Mouse (Mus musculus): ENCODE data around the gene Cmtm4. TPM values are rescaled to one million over a fixed set of nuclear protein-coding genes. Genes with fewer than 3 reads are reported as not detected.

The Cmtm4 gene
- polyA plus RNA-seq, 1 experiment from 2014 or later = 3.6 TPM

DNA sequence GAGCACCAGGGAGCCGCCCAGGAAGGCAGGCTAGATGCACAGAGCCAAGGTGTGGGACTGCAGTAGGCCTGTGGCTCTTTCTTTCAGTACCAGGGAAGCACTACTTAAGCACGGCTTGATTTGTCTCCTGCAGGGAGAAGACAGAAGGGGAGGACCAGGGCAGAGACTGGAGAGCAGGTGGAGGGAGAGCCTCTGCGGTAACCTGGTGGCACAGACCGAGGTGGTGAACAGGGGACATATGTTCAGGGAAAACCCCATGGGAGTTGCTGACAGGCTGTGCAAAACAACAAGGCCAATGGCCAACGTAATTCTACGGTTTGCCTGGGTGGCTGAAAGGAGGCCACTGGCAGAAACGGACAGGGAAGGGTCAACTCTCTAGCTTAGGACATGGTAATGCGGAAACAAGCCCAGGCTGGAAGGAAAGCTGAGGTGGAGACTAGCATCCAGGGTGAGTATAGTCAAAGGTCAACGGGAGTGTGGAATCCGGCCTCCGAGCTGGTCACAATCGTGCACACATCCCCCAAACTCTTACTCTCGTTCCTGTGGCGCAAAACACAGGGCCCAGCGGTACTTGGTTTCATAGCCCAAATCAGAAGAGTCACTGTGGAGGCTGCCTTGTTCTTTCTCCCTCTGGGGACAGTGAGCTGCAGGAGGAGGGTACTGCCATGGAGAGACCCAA lies 35.7 kb downstream of the Cmtm4 start:
- no peak for ATAC-seq (ENCODE audit: low FRiP score, low TSS enrichment)

DNA sequence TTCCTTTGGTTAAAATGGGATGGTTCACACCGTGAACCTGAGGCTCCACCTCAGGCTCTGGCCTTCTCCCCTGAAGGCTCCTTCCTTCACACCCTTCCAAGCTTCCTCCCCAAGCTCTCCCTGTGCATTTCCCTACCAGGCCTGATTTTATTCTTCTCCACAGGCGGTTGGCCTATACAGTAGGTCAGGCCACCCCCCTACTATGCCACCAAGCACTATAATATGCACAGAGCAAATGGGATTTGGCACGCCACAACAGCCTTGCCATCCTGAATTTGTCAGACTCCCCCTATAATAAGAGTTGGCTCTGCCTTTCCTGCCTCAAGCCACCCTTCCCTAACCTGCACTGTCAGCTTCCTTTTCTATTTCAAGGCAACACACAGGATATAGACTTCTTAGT lies 37.0 kb downstream of the Cmtm4 start:
- Histone ChIP-seq H3K4me3 (replicated peaks; ENCODE audit: low read depth, low read length) (no peak overlapping the region), H3K27me3 (ENCODE audit: control insufficient read depth, insufficient read depth, low read length) (no peaks in the 10 kb centered on the region), H3K9me3 (ENCODE audit: control insufficient read depth, low read length) (no peaks in the 10 kb centered on the region), H3K36me3 (ENCODE audit: control insufficient read depth, insufficient read depth, low read length) (peaks cover 15% of the 10 kb centered on the region; the same call in 1 of the 2 replicates), H3K27ac (replicated peaks; ENCODE audit: low read depth, low read length) (no peak overlapping the region), H3K4me2 (ENCODE audit: low read length) (no peak overlapping the region), H3K4me1 (ENCODE audit: control insufficient read depth, insufficient read depth, low read length) (0 out of 2 replicates have a peak, but pooled peaks cover 3% of the 10 kb centered on the region), H3K9ac (replicated peaks; ENCODE audit: low read length) (no peak overlapping the region)
- no peak for ATAC-seq (ENCODE audit: low FRiP score, low TSS enrichment)
- no peak for DNase-seq
- WGBS = 52% methylated on average over 3 of the region's 3 CpGs

More for the DNA sequence above, 35.7 kb downstream of the Cmtm4 start:
- H3K9me3 ChIP-seq (ENCODE audit: control insufficient read depth, low read length) = no peaks in the 10 kb centered on the region
- H3K36me3 ChIP-seq (ENCODE audit: control insufficient read depth, insufficient read depth, low read length) = peaks cover 9% of the 10 kb centered on the region; the same call in 1 of the 2 replicates
- no peak overlapping the region for H3K27ac ChIP-seq (replicated peaks; ENCODE audit: low read depth, low read length)
- H3K27me3 ChIP-seq (ENCODE audit: control insufficient read depth, insufficient read depth, low read length) = no peaks in the 10 kb centered on the region
- H3K9ac ChIP-seq (replicated peaks; ENCODE audit: low read length) = no peak overlapping the region
- H3K4me2 ChIP-seq (ENCODE audit: low read length) = no peak overlapping the region
- 0 out of 2 replicates have a peak, but pooled peaks cover 3% of the 10 kb centered on the region for H3K4me1 ChIP-seq (ENCODE audit: control insufficient read depth, insufficient read depth, low read length)
- 65% methylated on average over 15 of the region's 15 CpGs for WGBS
- no peak overlapping the region for H3K4me3 ChIP-seq (replicated peaks; ENCODE audit: low read depth, low read length)
- DNase-seq = no peak

DNA sequence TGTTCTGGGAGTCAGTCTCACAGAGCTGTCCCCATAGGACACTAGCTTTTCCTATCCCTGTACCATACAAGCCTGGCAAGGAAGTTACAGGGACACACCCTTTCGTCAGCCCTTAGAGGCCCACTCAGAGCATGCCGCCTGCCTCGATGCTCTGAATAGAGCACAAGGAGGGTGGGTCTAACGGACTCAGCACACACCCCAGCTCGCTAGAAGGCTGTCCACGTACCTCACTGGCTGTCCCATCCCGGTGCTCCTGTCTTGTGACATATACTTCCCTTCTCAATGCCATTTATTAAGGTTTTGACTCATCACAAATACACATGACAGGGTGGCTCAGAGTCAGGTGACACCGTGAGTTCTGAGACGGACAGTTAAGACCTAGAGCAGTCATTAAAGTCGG lies 41.1 kb downstream of the Cmtm4 start:
- Histone ChIP-seq H3K4me3 (replicated peaks; ENCODE audit: low read depth, low read length) (no peak overlapping the region), H3K27me3 (ENCODE audit: control insufficient read depth, insufficient read depth, low read length) (no peaks in the 10 kb centered on the region), H3K27ac (replicated peaks; ENCODE audit: low read depth, low read length) (no peak overlapping the region), H3K4me2 (ENCODE audit: low read length) (no peak overlapping the region), H3K4me1 (ENCODE audit: control insufficient read depth, insufficient read depth, low read length) (0 out of 2 replicates have a peak, but pooled peaks cover 1% of the 10 kb centered on the region), H3K36me3 (ENCODE audit: control insufficient read depth, insufficient read depth, low read length) (peaks cover 15% of the 10 kb centered on the region; the same call in 1 of the 2 replicates), H3K9me3 (ENCODE audit: control insufficient read depth, low read length) (no peaks in the 10 kb centered on the region), H3K9ac (replicated peaks; ENCODE audit: low read length) (no peak overlapping the region)
- whole genome bisulfite sequencing = 94% methylated on average over 10 of the region's 10 CpGs
- DNase-seq (no peak), ATAC-seq (ENCODE audit: low FRiP score, low TSS enrichment) (no peak)

DNA sequence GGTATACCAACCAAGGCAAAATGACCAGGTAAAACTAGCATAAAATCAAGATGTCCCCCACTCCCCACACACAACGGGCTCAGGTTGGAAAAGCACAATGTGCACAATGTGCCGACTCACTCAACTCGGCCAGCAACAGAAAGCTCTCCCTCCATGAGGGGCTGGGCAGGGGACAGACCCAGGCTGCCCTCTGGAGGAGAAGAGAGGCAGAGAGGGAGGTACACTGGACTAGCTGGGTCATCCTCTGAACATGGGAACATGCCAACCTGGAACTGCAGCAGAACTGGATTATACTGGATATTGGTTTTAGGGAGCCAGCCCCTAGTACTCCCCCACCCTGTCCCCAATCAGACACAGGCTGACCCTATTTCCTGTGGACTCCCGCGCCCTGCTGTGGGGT lies 42.4 kb downstream of the Cmtm4 start:
- ATAC-seq (ENCODE audit: low FRiP score, low TSS enrichment) (peak; percentile 37; the same call in 1 of the 2 replicates), DNase-seq (no peak)

DNA sequence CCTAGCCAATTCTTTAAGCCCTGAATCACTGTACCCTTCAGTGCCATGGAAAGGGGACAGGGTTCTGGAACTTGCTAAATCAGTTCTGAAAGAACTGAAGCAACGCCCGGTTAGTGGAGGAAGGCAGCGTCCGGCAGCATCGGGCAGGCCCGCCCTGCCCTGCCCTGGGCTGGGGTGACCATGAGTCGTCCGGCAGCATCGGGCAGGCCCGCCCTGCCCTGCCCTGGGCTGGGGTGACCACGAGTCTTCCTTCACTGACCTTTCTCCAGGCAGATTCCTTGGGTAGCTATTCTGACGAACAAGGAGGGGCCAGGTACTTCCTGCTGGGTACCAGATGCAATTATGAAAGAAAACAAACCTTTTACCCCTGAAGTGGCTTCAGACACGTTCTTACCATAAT lies 45.6 kb downstream of the Cmtm4 start:
- Histone ChIP-seq H3K4me2 (ENCODE audit: low read length) (no peak overlapping the region), H3K36me3 (ENCODE audit: control insufficient read depth, insufficient read depth, low read length) (peaks cover 7% of the 10 kb centered on the region; the same call in 1 of the 2 replicates), H3K27me3 (ENCODE audit: control insufficient read depth, insufficient read depth, low read length) (no peaks in the 10 kb centered on the region), H3K27ac (replicated peaks; ENCODE audit: low read depth, low read length) (no peak overlapping the region), H3K4me3 (replicated peaks; ENCODE audit: low read depth, low read length) (no peak overlapping the region), H3K9ac (replicated peaks; ENCODE audit: low read length) (no peak overlapping the region), H3K9me3 (ENCODE audit: control insufficient read depth, low read length) (no peaks in the 10 kb centered on the region), H3K4me1 (ENCODE audit: control insufficient read depth, insufficient read depth, low read length) (no peaks in the 10 kb centered on the region)
- WGBS = 88% methylated on average over 13 of the region's 13 CpGs
- DNase-seq (no peak), ATAC-seq (ENCODE audit: low FRiP score, low TSS enrichment) (no peak)

More for the DNA sequence above, 42.4 kb downstream of the Cmtm4 start:
- Histone ChIP-seq H3K4me2 (ENCODE audit: low read length) (no peak overlapping the region), H3K27ac (replicated peaks; ENCODE audit: low read depth, low read length) (peak overlapping the region; percentile 49; the same call in 1 of the 2 replicates), H3K4me1 (ENCODE audit: control insufficient read depth, insufficient read depth, low read length) (no peaks in the 10 kb centered on the region), H3K9me3 (ENCODE audit: control insufficient read depth, low read length) (no peaks in the 10 kb centered on the region), H3K9ac (replicated peaks; ENCODE audit: low read length) (no peak overlapping the region), H3K36me3 (ENCODE audit: control insufficient read depth, insufficient read depth, low read length) (peaks cover 15% of the 10 kb centered on the region; the same call in 1 of the 2 replicates), H3K27me3 (ENCODE audit: control insufficient read depth, insufficient read depth, low read length) (no peaks in the 10 kb centered on the region), H3K4me3 (replicated peaks; ENCODE audit: low read depth, low read length) (no peak overlapping the region)
- WGBS = 49% methylated on average over 5 of the region's 5 CpGs

DNA sequence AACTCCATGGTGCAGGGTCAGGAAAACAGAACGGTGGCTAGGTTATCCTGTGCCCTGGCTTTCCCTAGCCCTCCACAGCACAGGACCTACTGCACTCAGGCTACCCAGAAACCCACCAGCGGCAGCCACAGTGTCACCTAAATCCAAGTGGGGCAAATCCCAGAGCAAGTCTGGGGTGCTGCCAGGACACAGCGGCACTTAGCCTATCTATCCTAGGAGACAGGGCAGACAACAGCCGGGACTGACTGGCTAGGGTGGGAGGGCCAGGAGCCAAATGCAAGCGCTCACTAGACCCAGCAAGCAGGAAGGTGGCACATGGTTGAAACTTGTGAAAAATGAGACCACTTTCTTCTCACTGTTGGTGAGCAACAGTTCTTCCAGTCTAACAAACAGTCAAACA lies 46.6 kb downstream of the Cmtm4 start:
- no peak overlapping the region for H3K4me2 ChIP-seq (ENCODE audit: low read length)
- no peaks in the 10 kb centered on the region for H3K4me1 ChIP-seq (ENCODE audit: control insufficient read depth, insufficient read depth, low read length)
- no peak overlapping the region for H3K27ac ChIP-seq (replicated peaks; ENCODE audit: low read depth, low read length)
- H3K9ac ChIP-seq (replicated peaks; ENCODE audit: low read length) = no peak overlapping the region
- DNase-seq (no peak), ATAC-seq (ENCODE audit: low FRiP score, low TSS enrichment) (no peak)
- no peak overlapping the region for H3K4me3 ChIP-seq (replicated peaks; ENCODE audit: low read depth, low read length)
- 88% methylated on average over 5 of the region's 5 CpGs for WGBS
- no peaks in the 10 kb centered on the region for H3K27me3 ChIP-seq (ENCODE audit: control insufficient read depth, insufficient read depth, low read length)
- no peaks in the 10 kb centered on the region for H3K9me3 ChIP-seq (ENCODE audit: control insufficient read depth, low read length)
- no peaks in the 10 kb centered on the region for H3K36me3 ChIP-seq (ENCODE audit: control insufficient read depth, insufficient read depth, low read length)

DNA sequence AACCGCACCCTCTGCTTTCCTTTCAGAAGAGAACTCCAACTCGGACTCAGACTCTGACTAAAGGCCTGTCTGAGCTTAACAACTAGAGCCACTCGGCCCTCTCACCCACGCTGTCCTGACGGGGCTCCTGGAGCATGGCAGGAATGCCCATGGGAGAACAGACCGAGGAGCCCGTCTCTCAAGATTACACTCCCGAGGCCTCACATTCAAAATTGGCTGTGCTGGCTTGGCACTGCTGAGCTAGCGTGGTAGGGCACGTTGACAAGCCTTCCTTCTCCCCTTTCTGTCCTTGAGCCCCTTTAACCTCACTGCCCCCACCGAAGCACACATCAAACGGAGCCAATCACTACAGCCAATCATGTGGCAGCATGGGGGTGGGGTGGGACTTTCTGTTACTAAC lies 48.9 kb downstream of the Cmtm4 start:
- DNase-seq (no peak), ATAC-seq (ENCODE audit: low FRiP score, low TSS enrichment) (no peak)
- Histone ChIP-seq H3K9ac (replicated peaks; ENCODE audit: low read length) (no peak overlapping the region), H3K9me3 (ENCODE audit: control insufficient read depth, low read length) (no peaks in the 10 kb centered on the region), H3K27me3 (ENCODE audit: control insufficient read depth, insufficient read depth, low read length) (no peaks in the 10 kb centered on the region), H3K36me3 (ENCODE audit: control insufficient read depth, insufficient read depth, low read length) (no peaks in the 10 kb centered on the region), H3K4me2 (ENCODE audit: low read length) (no peak overlapping the region), H3K27ac (replicated peaks; ENCODE audit: low read depth, low read length) (no peak overlapping the region), H3K4me3 (replicated peaks; ENCODE audit: low read depth, low read length) (no peak overlapping the region), H3K4me1 (ENCODE audit: control insufficient read depth, insufficient read depth, low read length) (no peaks in the 10 kb centered on the region)
- WGBS = 53% methylated on average over 12 of the region's 12 CpGs

DNA sequence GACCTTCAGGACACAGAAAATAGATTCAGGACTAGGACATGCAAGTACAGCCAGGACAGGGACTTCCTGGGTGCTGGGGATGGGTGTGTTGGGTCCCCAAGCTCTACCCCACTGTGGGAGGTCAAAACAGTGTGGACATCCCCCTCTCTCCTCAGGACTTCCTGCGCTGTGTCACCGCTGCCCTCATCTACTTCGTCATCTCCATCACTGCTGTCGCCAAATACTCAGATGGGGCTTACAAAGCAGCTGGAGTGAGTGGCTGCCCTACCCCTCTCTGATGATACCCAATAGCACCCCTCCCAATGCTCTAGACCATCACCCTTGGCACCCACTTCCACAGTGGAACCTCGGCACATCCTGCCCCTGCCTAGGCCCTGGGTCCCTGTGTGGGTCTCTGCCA lies 51.0 kb downstream of the Cmtm4 start:
- no peaks in the 10 kb centered on the region for H3K36me3 ChIP-seq (ENCODE audit: control insufficient read depth, insufficient read depth, low read length)
- DNase-seq = no peak
- 92% methylated on average over 5 of the region's 5 CpGs for WGBS
- ATAC-seq (ENCODE audit: low FRiP score, low TSS enrichment) = no peak
- H3K4me1 ChIP-seq (ENCODE audit: control insufficient read depth, insufficient read depth, low read length) = 0 out of 2 replicates have a peak, but pooled peaks cover 7% of the 10 kb centered on the region
- no peak overlapping the region for H3K4me3 ChIP-seq (replicated peaks; ENCODE audit: low read depth, low read length)
- no peak overlapping the region for H3K9ac ChIP-seq (replicated peaks; ENCODE audit: low read length)
- H3K27me3 ChIP-seq (ENCODE audit: control insufficient read depth, insufficient read depth, low read length) = no peaks in the 10 kb centered on the region
- no peak overlapping the region for H3K27ac ChIP-seq (replicated peaks; ENCODE audit: low read depth, low read length)
- H3K9me3 ChIP-seq (ENCODE audit: control insufficient read depth, low read length) = no peaks in the 10 kb centered on the region
- no peak overlapping the region for H3K4me2 ChIP-seq (ENCODE audit: low read length)

DNA sequence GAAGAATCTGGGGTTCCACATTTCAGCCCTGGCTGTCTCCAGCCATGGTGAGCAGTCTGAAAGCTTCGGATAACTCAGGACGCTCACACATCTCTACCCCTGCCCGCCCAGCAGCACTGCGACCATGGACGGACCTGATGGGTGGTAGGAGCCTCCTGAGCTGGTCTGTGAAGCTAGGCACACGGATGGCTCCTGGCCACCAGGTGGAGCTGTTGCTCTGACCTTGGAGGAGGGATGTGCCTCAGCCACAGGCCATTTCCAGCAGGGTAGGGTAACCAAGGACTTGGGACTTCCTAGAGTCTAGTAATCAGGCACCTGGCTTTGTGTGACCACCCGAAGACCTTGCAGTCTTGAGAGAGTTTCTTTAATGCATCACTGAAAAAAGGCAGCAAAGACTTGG lies 51.6 kb downstream of the Cmtm4 start:
- Histone ChIP-seq H3K27ac (replicated peaks; ENCODE audit: low read depth, low read length) (no peak overlapping the region), H3K4me3 (replicated peaks; ENCODE audit: low read depth, low read length) (no peak overlapping the region), H3K27me3 (ENCODE audit: control insufficient read depth, insufficient read depth, low read length) (no peaks in the 10 kb centered on the region), H3K4me1 (ENCODE audit: control insufficient read depth, insufficient read depth, low read length) (0 out of 2 replicates have a peak, but pooled peaks cover 7% of the 10 kb centered on the region), H3K36me3 (ENCODE audit: control insufficient read depth, insufficient read depth, low read length) (no peaks in the 10 kb centered on the region), H3K4me2 (ENCODE audit: low read length) (no peak overlapping the region), H3K9ac (replicated peaks; ENCODE audit: low read length) (no peak overlapping the region), H3K9me3 (ENCODE audit: control insufficient read depth, low read length) (no peaks in the 10 kb centered on the region)
- 14% methylated on average over 7 of the region's 7 CpGs for WGBS
- ATAC-seq (ENCODE audit: low FRiP score, low TSS enrichment) (peak; percentile 54; the same call in 1 of the 2 replicates), DNase-seq (peak; percentile 93)
